Mouse (Mus musculus) embryonic facial prominence, embryonic 10.5 days (tissue): ENCODE measurements around the gene Tas2r103. TPM values are rescaled to one million over a fixed set of nuclear protein-coding genes. Genes with fewer than 3 reads are reported as not detected.

Source experiments
- DNase-seq: peaks from one replicate; pipeline ENCODE4 v3.0.0-alpha.2; 2017; ENCODE audit warnings: low spot score
- H3K27ac ChIP-seq: fragments of 300-500 bp; sonication (generic); replicated peaks from 2 replicates; pipeline ENCODE4 v1.5.1; 2016; ENCODE audit warnings: mild to moderate bottlenecking
- H3K27me3 ChIP-seq: fragments of 300-500 bp; sonication (generic); replicated peaks from 2 replicates; pipeline ENCODE4 v1.6.1; 2016; ENCODE audit warnings: low read depth, mild to moderate bottlenecking; ENCODE audit not compliant: poor library complexity, severe bottlenecking
- H3K36me3 ChIP-seq: fragments of 300-500 bp; sonication (generic); replicated peaks from 2 replicates; pipeline ENCODE4 v1.6.1; 2016; ENCODE audit warnings: mild to moderate bottlenecking, moderate library complexity
- H3K4me1 ChIP-seq: fragments of 300-500 bp; sonication (generic); 2 replicates; pipeline ENCODE4 v1.6.1; 2016
- H3K4me3 ChIP-seq: fragments of 300-500 bp; sonication (generic); 2 replicates; pipeline ENCODE4 v1.5.1; 2016; ENCODE audit warnings: mild to moderate bottlenecking, moderate library complexity
- H3K9me3 ChIP-seq: fragments of 300-500 bp; sonication (generic); 2 replicates; pipeline ENCODE4 v1.6.1; 2016; ENCODE audit warnings: mild to moderate bottlenecking
- WGBS: fragments of 180-500 bp; shearing (Covaris S2); methylation state at CpG from one replicate; pipeline ENCODE4 v1.1.7; 2016; 5-methylcytosine and 5-hydroxymethylcytosine counted together
- polyA plus RNA-seq: library from polyadenylated mRNA; unstranded; fragments of >200 nt; fragmentation: Nextera tagmentation; extraction: Ambion mirVana; gene quantifications from 2 replicates; pipeline ENCODE4 v1.2.1, GENCODE M21; 2016

Gene Tas2r103
- polyA plus RNA-seq = not detected in 2 replicates

GRCm38 (mm10) chr6:133037001-133037400 is at the start of gene Tas2r103:
Gene Tas2r103, minus strand, starts transcription at chr6:133037101.
- no peak for DNase-seq
- Histone ChIP-seq H3K27me3 (no peaks in the 10 kb centered on the region), H3K4me1 (no peaks in the 10 kb centered on the region), H3K27ac (no peak within 1 kb of the TSS), H3K4me3 (no peak within 1 kb of the TSS), H3K9me3 (no peaks in the 10 kb centered on the region), H3K36me3 (no peaks in the 10 kb centered on the region)
- WGBS = 82% methylated on average over 2 of the region's 2 CpGs

- Histone ChIP-seq H3K9me3 (no peaks in the 10 kb centered on the region), H3K27me3 (no peaks in the 10 kb centered on the region), H3K27ac (no peak within 1 kb of the TSS), H3K4me3 (no peak within 1 kb of the TSS), H3K36me3 (no peaks in the 10 kb centered on the region), H3K4me1 (no peaks in the 10 kb centered on the region)
- DNase-seq = no peak
Observed at GRCm38 (mm10) chr6:133055716-133056115, 18.8 kb upstream of the Tas2r103 start, which contains the start of gene Tas2r140. Gene Tas2r140, minus strand, starts transcription at chr6:133055816.

Other genes starting within 250 kb of the Tas2r103 start
- gene Tas2r117, start 234.3 kb downstream of the Tas2r103 start, polyA plus RNA-seq = not detected in 2 replicates
- not detected in 2 replicates for gene Tas2r123, start 190.0 kb downstream of the Tas2r103 start, polyA plus RNA-seq
- not detected in 2 replicates for gene Tas2r116, start 181.7 kb downstream of the Tas2r103 start, polyA plus RNA-seq
- gene Tas2r110, start 169.1 kb downstream of the Tas2r103 start, polyA plus RNA-seq = not detected in 2 replicates
- not detected in 2 replicates for gene Tas2r113, start 144.1 kb downstream of the Tas2r103 start, polyA plus RNA-seq
- gene Tas2r125, start 127.5 kb downstream of the Tas2r103 start, polyA plus RNA-seq = not detected in 2 replicates
- gene Tas2r129, start 86.0 kb downstream of the Tas2r103 start, polyA plus RNA-seq = not detected in 2 replicates
- gene Tas2r131, start 79.2 kb downstream of the Tas2r103 start, polyA plus RNA-seq = not detected in 2 replicates
- not detected in 2 replicates for gene Tas2r109, start 56.1 kb downstream of the Tas2r103 start, polyA plus RNA-seq
- gene Tas2r140, start 18.7 kb upstream of the Tas2r103 start, polyA plus RNA-seq = not detected in 2 replicates
- gene Smim10l1, start 67.8 kb upstream of the Tas2r103 start, polyA plus RNA-seq = 74.3 and 85.9 TPM in 2 replicates